Mouse (Mus musculus) liver, adult 2 months (tissue): Measurements from ENCODE around the gene Txn1. TPM values are rescaled to one million over a fixed set of nuclear protein-coding genes. Genes with fewer than 3 reads are reported as not detected.
A peak's percentile ranks its signal among the peaks of the same experiment; 100 is the strongest.

Source experiments
- DNase-seq: peaks from one replicate; pipeline ENCODE4 v3.0.0-alpha.2; 2011; ENCODE audit warnings: low read depth, low spot score; ENCODE audit errors: extremely low read depth
- H3K27ac ChIP-seq: fragments of 200-500 bp; replicated peaks from 2 replicates; pipeline ENCODE4 v1.5.1; 2012; ENCODE audit warnings: low read depth, mild to moderate bottlenecking, control low read depth, inconsistent platforms, low read length; ENCODE audit not compliant: insufficient read depth
- H3K27me3 ChIP-seq: fragments of 200-500 bp; 2 replicates; pipeline ENCODE4 v1.6.1; 2012; ENCODE audit warnings: mild to moderate bottlenecking, moderate library complexity, low read length, inconsistent platforms; ENCODE audit not compliant: control insufficient read depth, insufficient read depth
- H3K36me3 ChIP-seq: fragments of 200-500 bp; 2 replicates; pipeline ENCODE4 v1.6.1; 2012; ENCODE audit warnings: low read length, inconsistent platforms; ENCODE audit not compliant: control insufficient read depth, insufficient read depth
- H3K4me1 ChIP-seq: fragments of 200-500 bp; 2 replicates; pipeline ENCODE4 v1.6.1; 2011; ENCODE audit warnings: low read length; ENCODE audit not compliant: control insufficient read depth, insufficient read depth
- H3K4me3 ChIP-seq: fragments of 200-500 bp; 2 replicates; pipeline ENCODE4 v1.5.1; 2011; ENCODE audit warnings: low read depth, mild to moderate bottlenecking, control low read depth, low read length, moderate library complexity; ENCODE audit not compliant: insufficient read depth
- H3K79me2 ChIP-seq: fragments of 200-500 bp; 2 replicates; pipeline ENCODE4 v1.6.1; 2012; ENCODE audit warnings: inconsistent platforms, mild to moderate bottlenecking, low read length, moderate library complexity; ENCODE audit not compliant: control insufficient read depth, insufficient read depth
- H3K9ac ChIP-seq: fragments of 200-500 bp; 2 replicates; pipeline ENCODE4 v1.6.1; 2012; ENCODE audit warnings: low read depth, mild to moderate bottlenecking, control low read depth, inconsistent platforms, low read length
- CTCF ChIP-seq: fragments of 200-500 bp; IDR thresholded peaks from 2 replicates; pipeline ENCODE4 v1.5.1; 2011; ENCODE audit warnings: low read depth, low read length, control low read depth
- POLR2A ChIP-seq: fragments of 200-500 bp; IDR thresholded peaks from 2 replicates; pipeline ENCODE4 v1.6.1; 2011; ENCODE audit warnings: low read length, control low read depth; ENCODE audit not compliant: insufficient read depth; ENCODE audit errors: extremely low read depth
- WGBS: fragments of 180-500 bp; shearing (Covaris S2); methylation state at CpG from one replicate; pipeline ENCODE4 v1.1.7; 2018; 5-methylcytosine and 5-hydroxymethylcytosine counted together
- polyA plus RNA-seq: library from polyadenylated mRNA; depleted of rRNA; stranded (reverse); fragments of >200 nt; gene quantifications from 2 replicates; pipeline ENCODE4 v1.2.3, GENCODE M21; 2012
- total RNA-seq: library from RNA; depleted of rRNA; stranded (reverse); fragments of >200 nt; gene quantifications from 2 replicates; pipeline ENCODE4 v1.2.3, GENCODE M21; 2014

Gene Txn1
- total and polyA plus RNA-seq, 2 experiments = 151 to 246 TPM

- Histone ChIP-seq H3K27ac (no peak overlapping the region), H3K27me3 (no peaks in the 10 kb centered on the region), H3K36me3 (no peaks in the 10 kb centered on the region), H3K9ac (no peak overlapping the region), H3K4me1 (peaks cover 2% of the 10 kb centered on the region; the same call in 1 of the 2 replicates), H3K4me3 (no peak overlapping the region), H3K79me2 (no peaks in the 10 kb centered on the region)
- no peak for DNase-seq
- TF ChIP-seq CTCF (no peak), POLR2A (no peak)
- WGBS = 88% methylated on average over 6 of the region's 6 CpGs
These were observed 31.6 kb downstream of the Txn1 start for GRCm38 (mm10) chr4:57924556-57925071.

DNA sequence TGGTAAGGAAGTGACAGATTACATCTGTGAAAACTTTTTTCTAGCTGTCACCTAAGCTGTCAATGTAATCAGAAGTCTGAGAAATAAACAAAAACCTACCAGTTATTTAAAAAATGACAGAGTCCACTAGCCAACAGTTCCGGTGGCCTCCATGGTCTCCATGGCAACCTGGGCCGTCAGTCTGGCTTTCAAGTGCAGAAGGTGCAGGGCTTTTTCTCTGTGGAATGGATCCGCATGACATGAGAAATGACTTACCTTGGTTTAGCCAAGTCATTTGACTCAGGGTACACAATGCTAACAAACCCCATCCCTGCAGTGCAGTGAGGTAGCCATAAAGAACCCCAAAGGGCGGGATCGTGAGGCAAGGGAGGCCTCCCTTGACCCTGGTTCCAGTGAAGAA, 34.0 kb downstream of the Txn1 start:
- Histone ChIP-seq H3K36me3 (no peaks in the 10 kb centered on the region), H3K27me3 (no peaks in the 10 kb centered on the region), H3K4me1 (peaks cover 8% of the 10 kb centered on the region), H3K27ac (no peak overlapping the region), H3K79me2 (no peaks in the 10 kb centered on the region), H3K4me3 (no peak overlapping the region), H3K9ac (no peak overlapping the region)
- 75% methylated on average over 5 of the region's 5 CpGs for WGBS
- TF ChIP-seq POLR2A (no peak), CTCF (no peak)
- DNase-seq = no peak

DNA sequence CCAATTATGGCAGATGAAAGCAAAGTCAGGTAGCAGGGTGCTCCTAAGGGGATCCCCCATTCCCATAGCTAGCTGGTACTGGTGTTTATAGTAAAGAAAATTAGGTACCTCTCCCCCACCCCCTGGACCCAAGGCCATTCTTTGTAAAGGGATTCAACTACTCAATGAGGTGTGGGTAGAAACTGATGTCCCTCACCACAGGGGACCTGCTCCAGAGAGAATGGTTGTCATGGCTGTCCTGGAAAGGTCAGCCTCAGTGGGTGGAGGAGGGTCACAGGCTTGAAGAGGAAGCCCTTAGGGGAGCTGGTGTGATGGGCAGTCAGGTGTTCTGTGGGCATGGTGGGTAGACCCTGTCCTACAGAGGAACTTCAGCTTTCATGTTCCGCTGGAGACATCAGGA, 35.7 kb downstream of the Txn1 start:
- no peak overlapping the region for H3K27ac ChIP-seq
- H3K27me3 ChIP-seq = no peaks in the 10 kb centered on the region
- no peak overlapping the region for H3K9ac ChIP-seq
- H3K79me2 ChIP-seq = no peaks in the 10 kb centered on the region
- no peak overlapping the region for H3K4me3 ChIP-seq
- TF ChIP-seq CTCF (no peak), POLR2A (no peak)
- no peaks in the 10 kb centered on the region for H3K36me3 ChIP-seq
- peaks cover 9% of the 10 kb centered on the region for H3K4me1 ChIP-seq
- WGBS = 95% methylated on average over 1 of the region's 1 CpGs
- DNase-seq = no peak

- H3K27ac ChIP-seq = no peak overlapping the region
- no peaks in the 10 kb centered on the region for H3K27me3 ChIP-seq
- H3K4me1 ChIP-seq = peaks cover 10% of the 10 kb centered on the region
- peak; percentile 51 for DNase-seq
- H3K9ac ChIP-seq = no peak overlapping the region
- whole genome bisulfite sequencing = 34% methylated on average over 8 of the region's 8 CpGs
- no peak overlapping the region for H3K4me3 ChIP-seq
- no peak for TF ChIP-seq POLR2A
- no peak for TF ChIP-seq CTCF
- no peaks in the 10 kb centered on the region for H3K79me2 ChIP-seq
- no peaks in the 10 kb centered on the region for H3K36me3 ChIP-seq
These were observed 36.5 kb downstream of the Txn1 start for GRCm38 (mm10) chr4:57919494-57920423.

GRCm38 (mm10) chr4:57916711-57917110, 39.5 kb downstream of the Txn1 start:
- peak overlapping the region; percentile 87 for H3K27ac ChIP-seq
- DNase-seq = peak; percentile 73

More at GRCm38 (mm10) chr4:57916711-57917110, 39.5 kb downstream of the Txn1 start:
- no peaks in the 10 kb centered on the region; the same call in 1 of the 2 replicates for H3K79me2 ChIP-seq
- peak overlapping the region; percentile 54 for H3K9ac ChIP-seq
- peak overlapping the region; percentile 43 for H3K4me3 ChIP-seq
- H3K4me1 ChIP-seq = peaks cover 20% of the 10 kb centered on the region
- 18% methylated on average over 4 of the region's 4 CpGs for WGBS
- no peaks in the 10 kb centered on the region for H3K36me3 ChIP-seq
- no peak for TF ChIP-seq CTCF
- no peak for TF ChIP-seq POLR2A
- no peaks in the 10 kb centered on the region for H3K27me3 ChIP-seq
